Mouse (Mus musculus) brain, embryonic 18.5 days (tissue): ENCODE measurements around the gene Wnt9a.
A peak's percentile ranks its signal among the peaks of the same experiment; 100 is the strongest.

Source experiments
- DNase-seq: peaks from one replicate; pipeline ENCODE4 v3.0.0-alpha.2; 2012; ENCODE audit warnings: low read depth, low spot score

Gene Wnt9a

GRCm38 (mm10) chr11:59302700-59303569 lies 3.8 kb upstream of the Wnt9a start:
- DNase-seq, result peak; percentile 75

GRCm38 (mm10) chr11:59305008-59305820 lies 1.5 kb upstream of the Wnt9a start:
- no peak for DNase-seq

- DNase-seq, result no peak
These were observed 910 bp upstream of the Wnt9a start for GRCm38 (mm10) chr11:59305821-59306215.

GRCm38 (mm10) chr11:59307422-59308163 lies 865 bp downstream of the Wnt9a start:
- no peak for DNase-seq

- DNase-seq, result no peak
These were observed 1.4 kb downstream of the Wnt9a start for GRCm38 (mm10) chr11:59308164-59308542.

- no peak for DNase-seq
These were observed 1.9 kb downstream of the Wnt9a start for GRCm38 (mm10) chr11:59308625-59309024.

- no peak for DNase-seq
These were observed 2.5 kb downstream of the Wnt9a start for GRCm38 (mm10) chr11:59309106-59309805.

GRCm38 (mm10) chr11:59309976-59310375 lies 3.2 kb downstream of the Wnt9a start:
- DNase-seq, result no peak

- no peak for DNase-seq
These were observed 5.3 kb downstream of the Wnt9a start for GRCm38 (mm10) chr11:59312060-59312459.

- no peak for DNase-seq
These were observed 5.8 kb downstream of the Wnt9a start for GRCm38 (mm10) chr11:59312501-59312900.

GRCm38 (mm10) chr11:59313029-59313811 lies 6.5 kb downstream of the Wnt9a start:
- DNase-seq, result no peak

GRCm38 (mm10) chr11:59313944-59314343 lies 7.2 kb downstream of the Wnt9a start:
- no peak for DNase-seq

GRCm38 (mm10) chr11:59316517-59316916 lies 9.8 kb downstream of the Wnt9a start:
- DNase-seq, result no peak

GRCm38 (mm10) chr11:59322988-59323387 lies 16.3 kb downstream of the Wnt9a start:
- no peak for DNase-seq

- DNase-seq, result no peak
These were observed 18.0 kb downstream of the Wnt9a start for GRCm38 (mm10) chr11:59324777-59325176.

- DNase-seq, result no peak
These were observed 20.9 kb downstream of the Wnt9a start for GRCm38 (mm10) chr11:59327625-59328024.

GRCm38 (mm10) chr11:59329616-59330015 lies 22.9 kb downstream of the Wnt9a start:
- no peak for DNase-seq

- no peak for DNase-seq
These were observed 23.8 kb downstream of the Wnt9a start for GRCm38 (mm10) chr11:59330560-59330959.

- no peak for DNase-seq
These were observed 24.6 kb downstream of the Wnt9a start for GRCm38 (mm10) chr11:59331167-59331869.

- DNase-seq, result no peak
These were observed 26.2 kb downstream of the Wnt9a start for GRCm38 (mm10) chr11:59332938-59333337.
